Mouse (Mus musculus) liver, embryonic 16.5 days (tissue): ENCODE results near the gene Mut. TPM values are rescaled to one million over a fixed set of nuclear protein-coding genes. Genes with fewer than 3 reads are reported as not detected.

Experiments
- ATAC-seq: fragments of 200-750 bp; cut with Nextera tagmentation; 2 replicates; pipeline ENCODE4 v1.8.0; 2017; ENCODE audit warnings: low read depth, mild to moderate bottlenecking, moderate number of reproducible peaks, moderate library complexity
- H3K27ac ChIP-seq: fragments of 300-500 bp; sonication (generic); 2 replicates; pipeline ENCODE4 v1.5.1; 2014; ENCODE audit warnings: mild to moderate bottlenecking, low read length
- H3K27me3 ChIP-seq: fragments of 300-500 bp; sonication (generic); 2 replicates; pipeline ENCODE4 v1.6.1; 2014; ENCODE audit warnings: low read depth, low read length, mixed read lengths; ENCODE audit not compliant: control insufficient read depth, insufficient read depth
- H3K36me3 ChIP-seq: fragments of 300-500 bp; sonication (generic); 2 replicates; pipeline ENCODE4 v1.6.1; 2014; ENCODE audit warnings: mild to moderate bottlenecking; ENCODE audit not compliant: control insufficient read depth, insufficient read depth
- H3K4me1 ChIP-seq: fragments of 300-500 bp; sonication (generic); 2 replicates; pipeline ENCODE4 v1.6.1; 2014; ENCODE audit warnings: low read depth, low read length, mixed read lengths; ENCODE audit not compliant: control insufficient read depth
- H3K4me2 ChIP-seq: fragments of 300-500 bp; sonication (generic); 2 replicates; pipeline ENCODE4 v1.6.1; 2014; ENCODE audit warnings: low read depth, low read length, mixed read lengths
- H3K4me3 ChIP-seq: fragments of 300-500 bp; sonication (generic); 2 replicates; pipeline ENCODE4 v1.5.1; 2014; ENCODE audit warnings: low read depth, mild to moderate bottlenecking, low read length
- H3K9ac ChIP-seq: fragments of 300-500 bp; sonication (generic); 2 replicates; pipeline ENCODE4 v1.6.1; 2014; ENCODE audit warnings: low read depth, low read length
- H3K9me3 ChIP-seq: fragments of 300-500 bp; sonication (generic); replicated peaks from 2 replicates; pipeline ENCODE4 v1.6.1; 2016; ENCODE audit warnings: low read length; ENCODE audit not compliant: control insufficient read depth
- WGBS: fragments of 180-500 bp; shearing (Covaris S2); extraction: QIAGEN DNeasy Blood & Tissue Kit; methylation state at CpG from one replicate; pipeline ENCODE4 v1.1.7; 2014; ENCODE audit not compliant: insufficient replicate concordance; 5-methylcytosine and 5-hydroxymethylcytosine counted together
- polyA plus RNA-seq: library from polyadenylated mRNA; unstranded; fragments of >200 nt; fragmentation: Nextera tagmentation; extraction: Ambion mirVana; gene quantifications from 2 replicates; pipeline ENCODE4 v1.2.1, GENCODE M21; 2015

Mut gene
- polyA plus RNA-seq, 1 experiment from 2014 or later = 33.0 TPM

DNA sequence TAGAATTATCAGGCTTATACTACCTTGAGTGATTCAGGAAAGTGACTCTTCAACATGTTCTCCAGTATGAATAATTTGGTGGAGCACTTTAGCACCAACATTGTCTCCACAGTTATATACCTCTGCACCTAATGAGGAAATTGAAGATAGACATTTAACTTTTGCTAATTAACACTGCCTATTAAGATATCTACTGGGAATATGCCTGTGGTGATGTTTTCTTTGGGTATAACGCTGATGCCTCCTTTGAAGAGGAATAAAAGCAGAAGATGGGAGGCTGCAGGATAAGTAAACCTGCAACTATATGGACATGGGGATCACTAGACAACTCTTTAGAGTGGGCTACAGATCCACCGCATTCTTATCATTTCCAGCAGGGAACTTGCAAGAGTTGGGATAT, 20.2 kb upstream of the Mut start, which contains the start of gene Glyatl3:
Gene Glyatl3 (minus strand): TSS at position 101 of the 400 bp plus-strand sequence.
- no peaks in the 10 kb centered on the region for H3K4me1 ChIP-seq
- no peak within 1 kb of the TSS for H3K4me3 ChIP-seq
- no peak within 1 kb of the TSS for H3K4me2 ChIP-seq
- no peak within 1 kb of the TSS for H3K9ac ChIP-seq
- WGBS = 74% methylated on average over 2 of the region's 2 CpGs
- H3K36me3 ChIP-seq = no peaks in the 10 kb centered on the region
- no peaks in the 10 kb centered on the region for H3K9me3 ChIP-seq
- no peak within 1 kb of the TSS for H3K27ac ChIP-seq
- H3K27me3 ChIP-seq = no peaks in the 10 kb centered on the region
- no peak for ATAC-seq

DNA sequence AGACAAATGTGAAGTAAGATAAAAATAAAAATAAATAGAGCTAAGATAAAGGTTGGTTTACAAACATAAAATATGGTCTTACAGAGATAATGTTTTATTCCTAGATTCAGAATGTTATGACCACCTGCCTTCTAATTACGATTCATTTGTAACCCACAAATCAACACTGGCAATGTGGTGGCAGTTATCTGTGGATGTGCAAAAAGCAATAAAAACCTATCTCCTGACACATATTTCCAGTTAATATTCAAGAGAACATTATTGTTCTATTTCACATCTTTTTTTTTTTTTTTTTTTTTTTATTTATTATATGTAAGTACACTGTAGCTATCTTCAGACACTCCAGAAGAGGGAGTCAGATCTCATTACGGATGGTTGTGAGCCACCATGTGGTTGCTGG, 19.0 kb upstream of the Mut start:
- Histone ChIP-seq H3K27ac (no peak overlapping the region), H3K27me3 (no peaks in the 10 kb centered on the region), H3K36me3 (no peaks in the 10 kb centered on the region), H3K9me3 (no peaks in the 10 kb centered on the region), H3K4me3 (no peak overlapping the region), H3K4me2 (no peak overlapping the region), H3K4me1 (no peaks in the 10 kb centered on the region), H3K9ac (no peak overlapping the region)
- ATAC-seq = no peak
- WGBS = 62% methylated on average over 1 of the region's 2 CpGs

DNA sequence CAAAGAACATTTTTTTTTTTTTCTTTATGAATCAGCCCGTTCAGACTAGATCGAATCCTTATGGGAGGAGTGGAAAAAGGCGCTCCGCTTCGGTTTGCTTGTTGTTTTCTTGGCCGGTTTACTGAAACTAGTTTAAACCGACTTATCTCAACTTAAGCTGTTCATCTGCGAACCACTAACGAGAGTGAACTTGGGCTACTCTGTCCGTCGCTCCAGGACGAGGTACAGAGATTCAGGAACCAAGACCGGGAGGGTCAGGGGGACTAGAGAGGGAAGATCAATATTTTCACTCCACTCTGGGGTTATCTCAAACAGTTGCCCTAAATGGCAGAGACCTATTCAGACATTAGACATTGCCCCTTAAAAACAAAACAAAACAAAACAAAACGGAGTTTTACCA, 500 bp upstream of the Mut start:
- H3K4me3 ChIP-seq = peak overlapping the region; percentile 69
- WGBS = under 1% methylated on average over 14 of the region's 14 CpGs
- H3K36me3 ChIP-seq = peaks cover 6% of the 10 kb centered on the region
- peak overlapping the region; percentile 97 for H3K27ac ChIP-seq
- peak overlapping the region; percentile 74 for H3K4me2 ChIP-seq
- H3K9ac ChIP-seq = peak overlapping the region; percentile 75
- no peaks in the 10 kb centered on the region for H3K9me3 ChIP-seq
- H3K4me1 ChIP-seq = peaks cover 3% of the 10 kb centered on the region
- H3K27me3 ChIP-seq = no peaks in the 10 kb centered on the region
- peak; percentile 36 for ATAC-seq

DNA sequence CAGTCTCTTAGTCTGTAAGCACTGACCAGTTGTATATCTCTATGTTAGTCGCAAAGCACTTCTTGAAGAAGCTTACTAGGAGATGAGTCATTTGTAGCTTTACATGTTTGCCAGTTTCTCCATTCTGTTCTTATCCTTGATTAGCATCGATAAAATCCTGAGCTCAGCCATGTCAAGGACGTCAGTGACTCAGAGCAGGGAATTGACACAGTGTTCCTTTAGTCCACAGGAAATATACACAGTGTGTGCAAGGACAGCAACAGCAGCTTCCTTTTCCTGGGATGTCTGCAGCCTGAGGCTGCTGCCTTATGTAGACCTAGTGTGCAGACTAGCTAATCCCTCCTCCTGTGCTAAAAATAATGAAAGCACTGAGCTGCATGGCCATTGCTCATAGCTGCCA, 14.0 kb downstream of the Mut start:
- H3K36me3 ChIP-seq = peaks cover 5% of the 10 kb centered on the region
- peak; percentile 51 for ATAC-seq
- no peak overlapping the region for H3K4me3 ChIP-seq
- H3K4me1 ChIP-seq = no peaks in the 10 kb centered on the region
- 74% methylated on average over 3 of the region's 3 CpGs for WGBS
- H3K27ac ChIP-seq = no peak overlapping the region
- no peaks in the 10 kb centered on the region for H3K9me3 ChIP-seq
- H3K27me3 ChIP-seq = no peaks in the 10 kb centered on the region
- no peak overlapping the region for H3K4me2 ChIP-seq
- H3K9ac ChIP-seq = no peak overlapping the region

DNA sequence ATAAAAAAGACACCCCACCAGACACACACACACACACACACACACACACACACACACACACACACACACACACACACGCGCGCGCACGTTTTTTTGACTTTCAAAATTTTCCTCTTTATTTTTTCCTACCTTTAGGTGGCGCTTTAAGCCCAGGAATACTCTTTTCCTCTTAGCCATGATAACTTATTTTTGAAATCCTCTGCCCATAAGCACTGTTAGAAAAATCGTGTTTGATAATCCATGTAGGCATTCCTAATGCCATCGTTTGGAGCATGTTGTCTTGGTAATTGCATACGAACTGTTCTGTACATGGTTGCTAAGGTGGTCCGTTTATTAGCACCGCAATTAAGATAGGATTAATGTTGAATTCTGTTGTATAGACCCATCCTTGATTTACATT, 43.4 kb downstream of the Mut start:
- Histone ChIP-seq H3K9ac (no peak overlapping the region), H3K4me2 (no peak overlapping the region), H3K27me3 (no peaks in the 10 kb centered on the region), H3K4me1 (no peaks in the 10 kb centered on the region), H3K27ac (no peak overlapping the region), H3K9me3 (no peaks in the 10 kb centered on the region), H3K4me3 (no peak overlapping the region), H3K36me3 (no peaks in the 10 kb centered on the region)
- no peak for ATAC-seq
- 58% methylated on average over 11 of the region's 11 CpGs for WGBS

DNA sequence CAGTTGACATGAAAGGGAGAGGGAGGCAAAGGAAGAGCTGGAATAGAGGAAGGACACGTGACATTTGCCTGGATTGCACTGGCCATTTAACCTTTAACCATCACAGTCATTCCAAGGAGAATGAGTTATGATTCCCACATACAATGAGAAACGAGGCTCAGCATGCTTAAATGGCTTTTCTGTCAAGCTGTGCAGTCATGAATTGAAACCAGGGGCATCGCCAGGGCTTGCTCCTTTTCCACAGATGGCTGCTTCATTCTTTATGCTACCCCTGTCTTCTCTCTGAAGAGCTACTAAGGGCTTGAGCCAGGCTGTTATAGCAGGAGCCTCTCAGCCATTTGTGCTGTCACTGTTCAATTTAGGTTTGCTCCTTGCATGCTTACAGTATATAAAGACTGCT, 57.6 kb downstream of the Mut start:
- Histone ChIP-seq H3K4me1 (no peaks in the 10 kb centered on the region), H3K9me3 (no peaks in the 10 kb centered on the region), H3K4me3 (no peak overlapping the region), H3K9ac (no peak overlapping the region), H3K27me3 (no peaks in the 10 kb centered on the region), H3K27ac (no peak overlapping the region), H3K36me3 (no peaks in the 10 kb centered on the region), H3K4me2 (no peak overlapping the region)
- no peak for ATAC-seq
- 33% methylated on average over 3 of the region's 3 CpGs for WGBS

Other genes starting within 250 kb of the Mut start
- gene Esp1, start 207.6 kb upstream of the Mut start, polyA plus RNA-seq = not detected in 2 replicates
- 0.08 and 0.27 TPM in 2 replicates for gene Crisp2, start 127.7 kb upstream of the Mut start, polyA plus RNA-seq
- 223 and 224 TPM in 2 replicates for gene Rhag, start 123.6 kb upstream of the Mut start, polyA plus RNA-seq
- gene 9130008F23Rik, start 54.1 kb upstream of the Mut start, polyA plus RNA-seq = 0.08 and 0.30 TPM in 2 replicates
- gene Glyatl3, start 20.3 kb upstream of the Mut start, polyA plus RNA-seq = not detected in 2 replicates
- 21.1 and 23.8 TPM in 2 replicates for gene Cenpq, start 362 bp downstream of the Mut start, polyA plus RNA-seq